Mouse (Mus musculus) embryo, embryonic 10 days (tissue): ENCODE results near the gene Fam69a.
A peak's percentile ranks its signal among the peaks of the same experiment; 100 is the strongest.

ENCODE experiments used
- DNase-seq: peaks from one replicate; pipeline ENCODE4 v3.0.0-alpha.2; 2015; ENCODE audit warnings: low spot score

Fam69a gene

GRCm38 (mm10) chr5:107904325-107904724 lies 82.6 kb downstream of the Fam69a start:
- peak; percentile 2 for DNase-seq

- DNase-seq, result peak; percentile 41
These were observed 85.8 kb downstream of the Fam69a start for GRCm38 (mm10) chr5:107901014-107901615.

GRCm38 (mm10) chr5:107900206-107901013 lies 86.5 kb downstream of the Fam69a start, which contains the start of gene Rpl5:
TSS of gene Rpl5 (plus strand) at chr5:107900502.
- DNase-seq, result peak; percentile 99

GRCm38 (mm10) chr5:107896265-107896664 lies 90.6 kb downstream of the Fam69a start:
- no peak for DNase-seq

GRCm38 (mm10) chr5:107894676-107895075 lies 92.2 kb downstream of the Fam69a start:
- no peak for DNase-seq

- peak; percentile 25 for DNase-seq
These were observed 95.4 kb downstream of the Fam69a start for GRCm38 (mm10) chr5:107891515-107891914.

- DNase-seq, result no peak
These were observed 96.6 kb downstream of the Fam69a start for GRCm38 (mm10) chr5:107889994-107890888.

- DNase-seq, result no peak
These were observed 106.2 kb downstream of the Fam69a start for GRCm38 (mm10) chr5:107880710-107881109.

- no peak for DNase-seq
These were observed 109.8 kb downstream of the Fam69a start for GRCm38 (mm10) chr5:107877053-107877452.

GRCm38 (mm10) chr5:107875261-107875611 lies 111.6 kb downstream of the Fam69a start:
- DNase-seq, result no peak

- DNase-seq, result no peak
These were observed 112.2 kb downstream of the Fam69a start, which contains the start of gene Evi5 for GRCm38 (mm10) chr5:107874561-107875260. TSS of gene Evi5 (minus strand) at chr5:107875107.

GRCm38 (mm10) chr5:107873886-107874302 lies 113.0 kb downstream of the Fam69a start:
- no peak for DNase-seq

- no peak for DNase-seq
These were observed 113.6 kb downstream of the Fam69a start for GRCm38 (mm10) chr5:107873330-107873729.

GRCm38 (mm10) chr5:107869701-107870100 lies 117.2 kb downstream of the Fam69a start:
- no peak for DNase-seq

GRCm38 (mm10) chr5:107868905-107869424 lies 117.9 kb downstream of the Fam69a start:
- peak; percentile 96 for DNase-seq

- DNase-seq, result peak; percentile 64
These were observed 118.6 kb downstream of the Fam69a start for GRCm38 (mm10) chr5:107867970-107868904.

- no peak for DNase-seq
These were observed 120.5 kb downstream of the Fam69a start for GRCm38 (mm10) chr5:107866127-107867126.

- no peak for DNase-seq
These were observed 122.9 kb downstream of the Fam69a start for GRCm38 (mm10) chr5:107863971-107864370.

GRCm38 (mm10) chr5:107858963-107859362 lies 127.9 kb downstream of the Fam69a start:
- no peak for DNase-seq
